Mouse (Mus musculus): ENCODE measurements at regions not wholly inside any gene's neighbourhood (a gene's known extent, or its start where the extent isn't known, plus 50 kb on each side); places are given as distances from the start of the nearest gene placed in this dataset.

DNA sequence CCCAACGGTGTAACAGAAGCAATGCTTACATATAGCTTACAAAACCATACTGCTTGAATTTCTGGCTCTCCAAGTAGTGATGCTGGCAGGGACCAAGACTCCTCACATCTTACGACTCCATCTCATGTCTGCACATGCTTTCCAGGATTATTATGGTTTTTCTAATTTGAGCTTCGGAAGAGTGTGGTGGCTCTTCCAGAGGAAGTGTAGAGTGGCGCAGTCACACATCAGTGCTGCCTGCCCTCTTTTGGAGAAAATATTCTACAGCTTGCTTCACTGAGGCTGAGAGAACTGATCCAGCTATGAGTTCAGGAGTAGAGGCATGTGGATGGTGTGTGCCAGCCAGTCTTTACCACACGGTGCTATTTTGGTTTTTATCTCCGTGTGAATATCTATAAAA lies 217.4 kb downstream of the Otol1 start:
- 91% methylated on average over 6 of the region's 6 CpGs for WGBS
- no peaks in the 10 kb centered on the region for H3K4me1 ChIP-seq (ENCODE audit: control insufficient read depth, insufficient read depth, low read length)
- no peak overlapping the region for H3K4me3 ChIP-seq (ENCODE audit: insufficient read depth, low read depth, low read length)
- no peak overlapping the region for H3K27ac ChIP-seq (ENCODE audit: insufficient read depth, low read depth, low read length)
- TF ChIP-seq CTCF (IDR thresholded peaks at IDR 0.05; ENCODE audit: insufficient read depth, low read depth, low read length): no peak
- TF ChIP-seq POLR2A (IDR thresholded peaks at IDR 0.05; ENCODE audit: insufficient read depth, low read depth, low read length): no peak

DNA sequence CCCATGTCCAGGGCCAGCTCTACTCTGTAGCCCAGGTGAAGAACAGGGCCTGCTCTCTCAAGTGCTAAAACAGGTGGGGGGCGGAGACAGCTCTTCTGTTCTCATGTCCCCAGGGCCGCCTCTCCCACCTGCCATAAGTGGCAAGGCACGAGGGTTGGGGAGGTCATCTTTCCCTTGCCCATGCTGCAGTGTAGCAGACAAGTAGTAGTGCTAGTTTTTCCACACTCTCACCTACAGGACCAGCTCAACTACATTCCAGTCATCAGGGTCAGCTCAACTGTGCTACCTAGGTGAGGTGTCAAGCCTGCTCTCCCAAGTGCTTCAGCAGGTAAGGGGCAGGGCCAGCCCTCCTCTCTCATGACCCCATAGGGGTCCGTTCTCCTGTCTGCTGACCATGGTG lies 219.8 kb downstream of the Otol1 start:
- no peak overlapping the region for H3K4me3 ChIP-seq (ENCODE audit: insufficient read depth, low read depth, low read length)
- no peak overlapping the region for H3K27ac ChIP-seq (ENCODE audit: insufficient read depth, low read depth, low read length)
- no peaks in the 10 kb centered on the region for H3K4me1 ChIP-seq (ENCODE audit: control insufficient read depth, insufficient read depth, low read length)
- WGBS: 97% methylated on average over 4 of the region's 4 CpGs
- no peak for TF ChIP-seq POLR2A (IDR thresholded peaks at IDR 0.05; ENCODE audit: insufficient read depth, low read depth, low read length)
- no peak for TF ChIP-seq CTCF (IDR thresholded peaks at IDR 0.05; ENCODE audit: insufficient read depth, low read depth, low read length)

DNA sequence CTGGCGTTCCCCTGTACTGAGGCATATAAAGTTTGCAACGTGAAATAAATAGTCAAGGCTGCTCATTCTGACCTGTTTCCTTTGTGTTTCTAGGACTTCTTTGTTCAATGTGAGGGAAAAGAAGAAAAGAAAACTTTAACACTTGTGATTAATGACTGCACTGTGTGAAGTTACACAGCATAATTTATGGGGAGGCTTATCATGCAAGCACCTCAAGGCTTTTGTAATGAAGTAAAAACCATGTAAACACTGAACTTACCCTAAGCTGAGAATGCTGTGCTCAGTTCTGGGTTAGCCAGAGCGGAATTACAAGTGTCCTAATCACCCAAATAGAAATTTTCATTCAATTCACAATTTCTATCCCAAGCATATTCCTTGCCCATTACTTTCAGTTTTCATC lies 241.2 kb downstream of the Otol1 start:
- no peak overlapping the region for H3K4me3 ChIP-seq (ENCODE audit: insufficient read depth, low read depth, low read length)
- 47% methylated on average over 3 of the region's 3 CpGs for WGBS
- no peak overlapping the region for H3K27ac ChIP-seq (ENCODE audit: insufficient read depth, low read depth, low read length)
- TF ChIP-seq CTCF (IDR thresholded peaks at IDR 0.05; ENCODE audit: insufficient read depth, low read depth, low read length) (no peak), POLR2A (IDR thresholded peaks at IDR 0.05; ENCODE audit: insufficient read depth, low read depth, low read length) (no peak)
- no peaks in the 10 kb centered on the region for H3K4me1 ChIP-seq (ENCODE audit: control insufficient read depth, insufficient read depth, low read length)

DNA sequence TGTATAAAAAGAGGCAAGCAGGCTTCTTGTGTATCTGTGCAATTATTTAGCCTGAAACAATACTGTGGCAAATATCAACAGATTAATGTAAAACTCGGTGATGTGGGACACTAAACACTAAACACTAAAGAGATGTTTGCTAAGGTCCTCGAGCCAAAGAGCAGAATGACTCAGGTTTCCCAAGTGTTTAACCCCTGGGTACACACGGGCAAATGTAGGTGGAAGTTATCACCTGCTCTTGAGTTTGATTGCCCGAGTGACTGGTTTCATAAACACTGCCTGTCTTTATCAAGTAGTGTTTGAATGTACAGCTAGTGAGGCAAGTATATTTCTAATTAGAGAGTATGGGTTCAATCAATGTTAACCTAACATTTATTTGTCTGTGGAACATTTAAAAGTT lies 242.5 kb downstream of the Otol1 start:
- no peaks in the 10 kb centered on the region for H3K4me1 ChIP-seq (ENCODE audit: control insufficient read depth, insufficient read depth, low read length)
- no peak overlapping the region for H3K27ac ChIP-seq (ENCODE audit: insufficient read depth, low read depth, low read length)
- no peak overlapping the region for H3K4me3 ChIP-seq (ENCODE audit: insufficient read depth, low read depth, low read length)
- no peak for TF ChIP-seq POLR2A (IDR thresholded peaks at IDR 0.05; ENCODE audit: insufficient read depth, low read depth, low read length)
- TF ChIP-seq CTCF (IDR thresholded peaks at IDR 0.05; ENCODE audit: insufficient read depth, low read depth, low read length): no peak
- WGBS: 78% methylated on average over 4 of the region's 4 CpGs

DNA sequence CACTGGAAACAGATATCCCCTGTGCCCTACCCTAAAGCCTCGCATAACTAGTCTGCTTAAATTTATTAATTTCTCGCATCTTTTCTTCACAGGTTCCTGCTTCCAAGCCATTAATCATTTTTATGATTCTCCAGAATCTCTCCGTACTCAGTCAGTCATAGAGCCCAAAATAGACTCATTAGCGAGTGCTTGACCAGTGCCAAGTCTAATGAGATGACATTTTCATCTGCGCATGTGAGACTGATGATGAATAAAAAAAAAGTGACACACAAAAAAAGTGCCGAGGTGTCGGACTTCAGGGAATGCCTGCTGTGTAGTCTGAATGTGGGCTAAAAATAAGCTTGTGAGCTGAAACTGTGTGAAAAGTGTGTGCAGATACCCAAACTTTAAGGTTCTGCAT lies 243.3 kb downstream of the Otol1 start:
- no peaks in the 10 kb centered on the region for H3K4me1 ChIP-seq (ENCODE audit: control insufficient read depth, insufficient read depth, low read length)
- no peak overlapping the region for H3K4me3 ChIP-seq (ENCODE audit: insufficient read depth, low read depth, low read length)
- WGBS: 62% methylated on average over 7 of the region's 7 CpGs
- H3K27ac ChIP-seq (ENCODE audit: insufficient read depth, low read depth, low read length): no peak overlapping the region
- no peak for TF ChIP-seq CTCF (IDR thresholded peaks at IDR 0.05; ENCODE audit: insufficient read depth, low read depth, low read length)
- no peak for TF ChIP-seq POLR2A (IDR thresholded peaks at IDR 0.05; ENCODE audit: insufficient read depth, low read depth, low read length)

DNA sequence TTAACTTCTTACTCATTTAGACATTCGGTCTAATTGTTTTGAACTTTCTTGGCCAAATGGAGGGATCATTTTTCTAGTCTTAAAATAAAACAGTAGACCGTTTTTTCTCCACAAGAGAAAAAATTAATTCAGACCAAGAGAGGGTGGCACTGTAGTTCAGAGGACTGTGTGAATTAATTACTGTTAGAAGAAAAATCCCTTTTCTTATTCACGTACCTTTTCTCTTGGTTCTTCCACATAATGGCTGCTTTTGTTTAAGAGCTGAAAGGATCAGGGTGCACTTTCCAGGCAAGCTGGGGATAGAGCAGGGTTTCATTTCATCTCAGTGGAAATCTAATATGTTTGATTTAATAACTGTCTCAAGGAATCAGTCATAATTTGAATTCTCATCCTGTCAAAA lies 255.9 kb downstream of the Otol1 start:
- Histone ChIP-seq H3K4me3 (ENCODE audit: insufficient read depth, low read depth, low read length) (no peak overlapping the region), H3K27ac (ENCODE audit: insufficient read depth, low read depth, low read length) (no peak overlapping the region), H3K4me1 (ENCODE audit: control insufficient read depth, insufficient read depth, low read length) (no peaks in the 10 kb centered on the region)
- TF ChIP-seq POLR2A (IDR thresholded peaks at IDR 0.05; ENCODE audit: insufficient read depth, low read depth, low read length): no peak
- no peak for TF ChIP-seq CTCF (IDR thresholded peaks at IDR 0.05; ENCODE audit: insufficient read depth, low read depth, low read length)
- 22% methylated on average over 3 of the region's 3 CpGs for WGBS

DNA sequence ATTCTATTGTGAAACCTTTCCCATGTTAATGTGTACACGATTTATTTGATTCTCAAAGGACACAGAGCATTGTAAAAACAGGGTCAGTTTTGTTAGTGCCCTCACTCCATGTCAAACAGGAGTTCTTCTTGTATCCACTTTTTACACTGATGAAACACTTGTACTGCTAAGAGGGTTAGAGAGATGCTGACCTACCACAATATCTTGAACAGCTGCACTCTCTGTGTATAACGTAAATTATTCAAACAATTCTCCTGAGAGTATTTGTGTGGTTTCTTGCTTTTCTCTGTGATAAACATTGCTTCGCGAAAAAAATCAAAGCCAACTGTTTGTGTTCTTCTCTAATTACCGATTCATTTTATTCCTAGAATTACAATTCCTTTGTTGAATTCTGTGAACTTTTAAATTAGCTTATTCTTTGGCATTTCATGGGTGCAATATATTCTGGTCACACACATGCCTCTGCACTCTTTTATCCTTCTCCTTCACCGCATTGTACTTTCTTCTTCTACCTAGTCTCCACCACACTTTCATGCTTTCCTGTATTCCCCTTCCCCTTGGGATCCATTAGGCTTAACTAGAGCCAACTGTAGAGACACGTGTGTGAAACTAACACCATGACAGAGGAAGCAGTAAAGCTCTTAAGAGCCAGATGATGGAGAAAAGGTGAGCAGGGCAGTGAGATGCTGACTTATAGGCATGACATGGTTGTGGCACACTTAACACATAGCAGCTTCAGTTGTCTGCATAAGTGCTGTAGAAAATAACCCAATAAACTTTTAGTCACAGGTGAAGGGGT lies 281.4 kb downstream of the Otol1 start:
- 26% methylated on average over 7 of the region's 7 CpGs for WGBS
- no peak overlapping the region for H3K4me3 ChIP-seq (ENCODE audit: insufficient read depth, low read depth, low read length)
- TF ChIP-seq POLR2A (IDR thresholded peaks at IDR 0.05; ENCODE audit: insufficient read depth, low read depth, low read length) (no peak), CTCF (IDR thresholded peaks at IDR 0.05; ENCODE audit: insufficient read depth, low read depth, low read length) (no peak)
- no peak overlapping the region for H3K27ac ChIP-seq (ENCODE audit: insufficient read depth, low read depth, low read length)
- no peaks in the 10 kb centered on the region for H3K4me1 ChIP-seq (ENCODE audit: control insufficient read depth, insufficient read depth, low read length)

DNA sequence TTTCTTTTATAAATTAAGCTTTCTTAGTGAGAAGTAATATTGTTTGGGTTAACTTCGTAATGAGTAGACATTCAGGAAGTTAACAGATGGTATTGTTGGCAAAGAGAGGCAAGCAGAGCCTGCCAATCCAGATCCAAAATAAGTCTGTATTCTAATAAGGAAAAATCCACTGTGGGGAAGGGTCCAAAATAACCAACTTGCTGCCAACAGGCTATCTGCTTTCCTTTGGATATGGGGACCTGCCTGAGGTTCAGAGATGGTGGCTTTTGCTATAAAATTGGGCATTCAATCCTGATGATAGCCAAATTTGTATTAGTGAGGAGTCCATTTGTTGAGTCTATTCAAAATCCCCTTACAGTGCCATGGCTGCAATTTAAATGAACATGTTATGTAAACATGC lies 300.1 kb downstream of the Otol1 start:
- Histone ChIP-seq H3K4me3 (ENCODE audit: insufficient read depth, low read depth, low read length) (no peak overlapping the region), H3K4me1 (ENCODE audit: control insufficient read depth, insufficient read depth, low read length) (no peaks in the 10 kb centered on the region), H3K27ac (ENCODE audit: insufficient read depth, low read depth, low read length) (no peak overlapping the region)
- TF ChIP-seq POLR2A (IDR thresholded peaks at IDR 0.05; ENCODE audit: insufficient read depth, low read depth, low read length) (no peak), CTCF (IDR thresholded peaks at IDR 0.05; ENCODE audit: insufficient read depth, low read depth, low read length) (no peak)
- 75% methylated on average over 1 of the region's 1 CpGs for WGBS

DNA sequence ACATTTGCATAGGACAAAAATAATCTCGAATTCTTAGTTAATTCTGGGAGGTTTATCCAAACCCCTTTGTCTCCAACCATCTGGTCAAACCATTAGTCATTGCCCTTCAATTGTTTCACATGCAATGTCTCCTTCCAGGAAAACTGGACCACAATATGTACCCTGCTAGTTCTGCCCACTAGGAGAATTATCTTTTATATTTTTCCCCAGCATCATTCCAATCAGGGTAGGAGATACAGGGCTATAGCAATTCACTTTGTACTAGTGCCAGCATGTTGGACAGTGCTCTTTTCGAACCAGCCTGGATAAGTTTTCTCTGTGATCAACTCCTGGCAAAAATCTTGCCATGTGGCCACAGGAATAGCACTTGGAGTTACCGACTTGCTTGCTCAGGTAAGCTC lies 300.6 kb downstream of the Otol1 start:
- no peak overlapping the region for H3K4me3 ChIP-seq (ENCODE audit: insufficient read depth, low read depth, low read length)
- no peak overlapping the region for H3K27ac ChIP-seq (ENCODE audit: insufficient read depth, low read depth, low read length)
- TF ChIP-seq CTCF (IDR thresholded peaks at IDR 0.05; ENCODE audit: insufficient read depth, low read depth, low read length) (no peak), POLR2A (IDR thresholded peaks at IDR 0.05; ENCODE audit: insufficient read depth, low read depth, low read length) (no peak)
- H3K4me1 ChIP-seq (ENCODE audit: control insufficient read depth, insufficient read depth, low read length): no peaks in the 10 kb centered on the region
- 56% methylated on average over 3 of the region's 3 CpGs for WGBS

Data from olfactory bulb, adult 2 months (tissue).